Mouse (Mus musculus) cortical plate, adult 2 months (tissue): ENCODE data around the gene Cnot1. TPM values are rescaled to one million over a fixed set of nuclear protein-coding genes. Genes with fewer than 3 reads are reported as not detected.

ENCODE experiments used
- H3K27ac ChIP-seq: fragments of 200-500 bp; 2 replicates; pipeline ENCODE4 v1.5.1; 2012; ENCODE audit warnings: low read length, control low read depth, inconsistent platforms; ENCODE audit not compliant: insufficient read depth
- H3K4me1 ChIP-seq: fragments of 200-500 bp; 2 replicates; pipeline ENCODE4 v1.6.1; 2011; ENCODE audit warnings: low read length; ENCODE audit not compliant: control insufficient read depth, insufficient read depth
- H3K4me3 ChIP-seq: fragments of 200-500 bp; 2 replicates; pipeline ENCODE4 v1.5.1; 2011; ENCODE audit warnings: mild to moderate bottlenecking, low read length, control low read depth; ENCODE audit not compliant: insufficient read depth
- CTCF ChIP-seq: fragments of 200-500 bp; IDR thresholded peaks from 2 replicates; pipeline ENCODE4 v1.5.1; 2011; ENCODE audit warnings: mild to moderate bottlenecking, control low read depth, low read length; ENCODE audit not compliant: insufficient read depth; ENCODE audit errors: extremely low read depth
- POLR2A ChIP-seq: fragments of 200-500 bp; IDR thresholded peaks from 2 replicates; pipeline ENCODE4 v1.6.1; 2011; ENCODE audit warnings: mild to moderate bottlenecking, low read length, control low read depth; ENCODE audit not compliant: insufficient read depth; ENCODE audit errors: extremely low read depth
- polyA plus RNA-seq: library from polyadenylated mRNA; depleted of rRNA; stranded (reverse); fragments of >200 nt; gene quantifications from 2 replicates; pipeline ENCODE4 v1.2.3, GENCODE M21; 2012

The Cnot1 gene
- polyA plus RNA-seq, 1 experiment: 51.3 TPM

- Histone ChIP-seq H3K27ac (no peak overlapping the region), H3K4me3 (no peak overlapping the region), H3K4me1 (no peaks in the 10 kb centered on the region)
- TF ChIP-seq CTCF: no peak
- TF ChIP-seq POLR2A: no peak
Measured at GRCm38 (mm10) chr8:95821266-95821665, 14.0 kb upstream of the Cnot1 start.

GRCm38 (mm10) chr8:95818211-95818610 is 10.9 kb upstream of the Cnot1 start:
- H3K4me1 ChIP-seq: no peaks in the 10 kb centered on the region
- TF ChIP-seq POLR2A: no peak
- TF ChIP-seq CTCF: no peak
- H3K27ac ChIP-seq: no peak overlapping the region
- no peak overlapping the region for H3K4me3 ChIP-seq

GRCm38 (mm10) chr8:95817597-95817996 is 10.3 kb upstream of the Cnot1 start:
- TF ChIP-seq CTCF: no peak
- TF ChIP-seq POLR2A: no peak
- no peak overlapping the region for H3K4me3 ChIP-seq
- no peaks in the 10 kb centered on the region for H3K4me1 ChIP-seq
- H3K27ac ChIP-seq: no peak overlapping the region

GRCm38 (mm10) chr8:95816044-95816708 is 8.9 kb upstream of the Cnot1 start:
- Histone ChIP-seq H3K27ac (no peak overlapping the region), H3K4me3 (no peak overlapping the region), H3K4me1 (no peaks in the 10 kb centered on the region)
- TF ChIP-seq POLR2A: no peak
- no peak for TF ChIP-seq CTCF

- Histone ChIP-seq H3K4me1 (peaks cover 2% of the 10 kb centered on the region; the same call in 1 of the 2 replicates), H3K27ac (no peak overlapping the region), H3K4me3 (no peak overlapping the region)
- TF ChIP-seq CTCF (no peak), POLR2A (no peak)
Measured at GRCm38 (mm10) chr8:95810184-95810591, 2.9 kb upstream of the Cnot1 start.

GRCm38 (mm10) chr8:95809116-95809515 is 1.9 kb upstream of the Cnot1 start:
- TF ChIP-seq CTCF: no peak
- no peak for TF ChIP-seq POLR2A
- peaks cover 3% of the 10 kb centered on the region; the same call in 1 of the 2 replicates for H3K4me1 ChIP-seq
- H3K4me3 ChIP-seq: no peak overlapping the region
- H3K27ac ChIP-seq: no peak overlapping the region

GRCm38 (mm10) chr8:95808631-95809030 is 1.4 kb upstream of the Cnot1 start:
- no peak overlapping the region for H3K27ac ChIP-seq
- no peak overlapping the region for H3K4me3 ChIP-seq
- TF ChIP-seq POLR2A (no peak), CTCF (no peak)
- peaks cover 3% of the 10 kb centered on the region; the same call in 1 of the 2 replicates for H3K4me1 ChIP-seq

- Histone ChIP-seq H3K4me3 (peak overlapping the region; percentile 63), H3K27ac (peak overlapping the region; percentile 88), H3K4me1 (peaks cover 3% of the 10 kb centered on the region; the same call in 1 of the 2 replicates)
- TF ChIP-seq CTCF: no peak
- TF ChIP-seq POLR2A: peak; percentile 85
Measured at GRCm38 (mm10) chr8:95807861-95808260, 597 bp upstream of the Cnot1 start.

GRCm38 (mm10) chr8:95806461-95807191 is 638 bp downstream of the Cnot1 start:
- Histone ChIP-seq H3K27ac (no peak overlapping the region), H3K4me1 (peaks cover 6% of the 10 kb centered on the region; the same call in 1 of the 2 replicates), H3K4me3 (peak overlapping the region; percentile 63)
- TF ChIP-seq POLR2A (no peak), CTCF (no peak)
